Mouse (Mus musculus): ENCODE measurements around the gene Prrt1.

DNA sequence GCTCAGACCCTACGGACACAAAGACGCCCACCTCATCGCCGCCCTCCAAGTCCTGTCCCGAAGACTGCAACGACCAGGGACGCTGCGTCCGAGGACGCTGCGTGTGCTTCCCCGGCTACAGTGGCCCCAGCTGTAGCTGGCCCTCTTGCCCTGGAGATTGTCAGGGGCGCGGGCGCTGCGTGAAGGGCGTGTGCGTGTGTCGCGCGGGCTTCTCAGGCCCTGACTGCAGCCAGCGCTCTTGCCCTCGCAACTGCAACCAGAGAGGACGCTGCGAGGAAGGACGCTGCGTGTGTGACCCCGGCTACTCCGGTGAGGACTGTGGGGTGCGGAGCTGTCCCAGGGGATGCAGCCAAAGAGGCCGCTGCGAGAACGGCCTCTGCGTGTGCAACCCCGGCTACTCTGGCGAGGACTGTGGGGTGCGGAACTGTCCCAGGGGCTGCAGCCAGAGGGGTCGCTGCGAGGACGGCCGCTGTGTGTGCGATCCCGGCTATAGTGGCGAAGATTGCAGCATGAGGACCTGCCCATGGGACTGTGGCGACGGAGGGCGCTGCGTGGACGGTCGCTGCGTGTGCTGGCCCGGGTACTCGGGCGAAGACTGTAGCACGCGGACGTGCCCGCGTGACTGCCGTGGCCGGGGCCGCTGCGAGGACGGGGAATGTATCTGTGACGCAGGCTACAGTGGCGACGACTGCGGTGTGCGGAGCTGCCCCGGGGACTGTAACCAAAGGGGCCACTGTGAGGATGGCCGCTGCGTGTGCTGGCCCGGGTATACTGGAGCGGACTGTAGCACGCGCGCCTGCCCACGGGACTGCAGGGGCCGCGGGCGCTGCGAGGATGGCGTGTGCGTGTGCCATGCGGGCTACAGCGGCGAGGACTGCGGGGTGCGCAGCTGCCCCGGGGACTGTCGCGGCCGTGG, 42.1 kb downstream of the Prrt1 start:
- TF ChIP-seq FLI1 (IDR thresholded peaks at IDR 0.05; ENCODE audit: low read length) (no peak), GATA1 (IDR thresholded peaks at IDR 0.05; ENCODE audit: borderline replicate concordance, low read length) (no peak)
